Mouse (Mus musculus) kidney, embryonic 15.5 days (tissue): ENCODE measurements around the gene Acot5. TPM values are rescaled to one million over a fixed set of nuclear protein-coding genes. Genes with fewer than 3 reads are reported as not detected.
"Not testable (repeated sequence)": the region's sequence is repeated elsewhere in the genome, so short reads cannot be mapped to it uniquely, and the experiment has no call there.

Experiments
- ATAC-seq: fragments of 200-750 bp; cut with Nextera tagmentation; replicated peaks from 2 replicates; pipeline ENCODE4 v1.8.0; 2017; ENCODE audit warnings: moderate TSS enrichment; ENCODE audit not compliant: low FRiP score
- H3K27ac ChIP-seq: fragments of 300-500 bp; sonication (generic); 2 replicates; pipeline ENCODE4 v1.5.1; 2015; ENCODE audit warnings: mild to moderate bottlenecking, inconsistent platforms
- H3K27me3 ChIP-seq: fragments of 300-500 bp; sonication (generic); 2 replicates; pipeline ENCODE4 v1.6.1; 2015; ENCODE audit warnings: inconsistent platforms
- H3K36me3 ChIP-seq: fragments of 300-500 bp; sonication (generic); 2 replicates; pipeline ENCODE4 v1.6.1; 2015; ENCODE audit warnings: inconsistent platforms
- H3K4me1 ChIP-seq: fragments of 300-500 bp; sonication (generic); 2 replicates; pipeline ENCODE4 v1.6.1; 2015; ENCODE audit warnings: inconsistent platforms
- H3K4me2 ChIP-seq: fragments of 300-500 bp; sonication (generic); 2 replicates; pipeline ENCODE4 v1.6.1; 2015; ENCODE audit warnings: moderate library complexity, mild to moderate bottlenecking, inconsistent platforms
- H3K4me3 ChIP-seq: fragments of 300-500 bp; sonication (generic); replicated peaks from 2 replicates; pipeline ENCODE4 v1.5.1; 2015; ENCODE audit warnings: mild to moderate bottlenecking, inconsistent platforms
- H3K9ac ChIP-seq: fragments of 300-500 bp; sonication (generic); 2 replicates; pipeline ENCODE4 v1.6.1; 2015; ENCODE audit warnings: mild to moderate bottlenecking, inconsistent platforms
- H3K9me3 ChIP-seq: fragments of 300-500 bp; sonication (generic); replicated peaks from 2 replicates; pipeline ENCODE4 v1.6.1; 2016; ENCODE audit warnings: inconsistent platforms
- WGBS: fragments of 180-500 bp; shearing (Covaris S2); methylation state at CpG from one replicate; pipeline ENCODE4 v1.1.7; 2015; ENCODE audit warnings: mixed read lengths; 5-methylcytosine and 5-hydroxymethylcytosine counted together
- polyA plus RNA-seq: library from polyadenylated mRNA; unstranded; fragments of >200 nt; fragmentation: Nextera tagmentation; extraction: Ambion mirVana; gene quantifications from 2 replicates; pipeline ENCODE4 v1.2.1, GENCODE M21; 2015

The Acot5 gene
- polyA plus RNA-seq = not detected in 2 replicates

DNA sequence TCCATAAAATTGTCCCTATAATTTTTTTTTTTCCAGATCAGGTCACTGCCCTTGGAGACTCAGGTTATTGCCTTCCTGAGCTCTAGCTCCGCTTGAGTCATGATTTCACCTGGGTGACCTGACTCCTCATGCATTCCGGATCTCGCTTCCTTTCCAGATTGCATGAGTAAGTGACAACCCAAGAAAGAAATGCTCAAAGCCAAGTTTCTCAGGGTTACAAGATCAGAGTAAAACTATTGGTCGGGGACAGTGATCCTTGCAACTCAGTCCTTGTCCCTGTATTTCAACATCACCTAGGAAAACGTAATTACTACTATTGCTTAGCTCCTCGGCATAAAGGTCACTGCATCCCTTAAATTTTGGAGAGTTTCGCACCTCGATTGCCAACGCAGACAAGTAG, at the start of gene Acot5:
TSS of gene Acot5 (plus strand) at position 340 of the 400 bp plus-strand sequence.
- Histone ChIP-seq H3K27ac (no peak within 1 kb of the TSS), H3K36me3 (no peaks in the 10 kb centered on the region), H3K27me3 (peaks cover 48% of the 10 kb centered on the region), H3K9me3 (no peaks in the 10 kb centered on the region), H3K9ac (no peak within 1 kb of the TSS), H3K4me2 (peak within 1 kb of the TSS; percentile 76), H3K4me3 (peak within 1 kb of the TSS; percentile 44), H3K4me1 (peaks cover 10% of the 10 kb centered on the region)
- no peak for ATAC-seq
- WGBS = 35% methylated on average over 9 of the region's 9 CpGs

DNA sequence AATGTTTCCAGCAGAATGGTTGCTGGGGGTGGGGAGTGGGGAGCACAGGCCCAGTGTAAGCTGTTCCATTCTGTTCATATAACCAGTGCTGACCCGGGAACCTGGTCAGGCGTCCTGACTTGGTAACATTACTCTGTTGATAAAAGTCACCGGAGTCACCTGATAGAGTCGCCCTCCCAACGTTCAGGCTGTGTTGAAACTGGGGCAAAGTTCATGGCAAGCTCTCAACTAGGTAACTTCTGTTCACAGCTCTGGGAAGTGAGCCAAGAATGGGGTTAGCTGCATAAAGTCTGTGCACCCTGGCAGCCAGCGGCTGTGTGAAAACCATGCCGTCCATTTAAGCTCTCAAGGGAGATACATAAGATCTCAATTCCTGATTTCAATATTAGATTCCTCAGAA, 48.6 kb upstream of the Acot5 start:
- WGBS = 26% methylated on average over 7 of the region's 7 CpGs
- H3K4me3 ChIP-seq, H3K27ac ChIP-seq, H3K4me2 ChIP-seq, H3K9ac ChIP-seq, H3K9me3 ChIP-seq, H3K36me3 ChIP-seq, H3K4me1 ChIP-seq, H3K27me3 ChIP-seq: not testable (repeated sequence)
- peak; percentile 65 for ATAC-seq

GRCm38 (mm10) chr12:84022266-84022665, 46.9 kb upstream of the Acot5 start:
- WGBS = 97% methylated on average over 4 of the region's 4 CpGs
- not testable (repeated sequence) for H3K36me3 ChIP-seq, H3K27ac ChIP-seq, H3K9me3 ChIP-seq, H3K4me3 ChIP-seq, H3K9ac ChIP-seq, H3K4me2 ChIP-seq, H3K4me1 ChIP-seq, ATAC-seq, H3K27me3 ChIP-seq

- Histone ChIP-seq H3K9me3 (no peaks in the 10 kb centered on the region), H3K4me1 (0 out of 2 replicates have a peak, but pooled peaks cover 3% of the 10 kb centered on the region), H3K9ac (no peak overlapping the region), H3K27ac (no peak overlapping the region), H3K4me3 (no peak overlapping the region), H3K27me3 (no peaks in the 10 kb centered on the region), H3K36me3 (no peaks in the 10 kb centered on the region), H3K4me2 (no peak overlapping the region)
- 80% methylated on average over 9 of the region's 9 CpGs for WGBS
- no peak for ATAC-seq
These were observed 45.9 kb upstream of the Acot5 start for GRCm38 (mm10) chr12:84023052-84023745.

GRCm38 (mm10) chr12:84025888-84026287, 43.2 kb upstream of the Acot5 start:
- no peaks in the 10 kb centered on the region for H3K4me1 ChIP-seq
- H3K36me3 ChIP-seq = no peaks in the 10 kb centered on the region
- H3K9me3 ChIP-seq = no peaks in the 10 kb centered on the region
- no peak for ATAC-seq
- H3K27me3 ChIP-seq = no peaks in the 10 kb centered on the region
- no peak overlapping the region for H3K4me3 ChIP-seq
- 74% methylated on average over 7 of the region's 7 CpGs for WGBS
- H3K27ac ChIP-seq = no peak overlapping the region
- no peak overlapping the region for H3K4me2 ChIP-seq
- H3K9ac ChIP-seq = no peak overlapping the region

GRCm38 (mm10) chr12:84028328-84028727, 40.8 kb upstream of the Acot5 start:
- not testable (repeated sequence) for H3K9ac ChIP-seq, H3K4me1 ChIP-seq, H3K4me3 ChIP-seq, H3K9me3 ChIP-seq, H3K27ac ChIP-seq, ATAC-seq, H3K27me3 ChIP-seq, H3K36me3 ChIP-seq, H3K4me2 ChIP-seq
- 62% methylated on average over 3 of the region's 3 CpGs for WGBS

- ATAC-seq, H3K4me2 ChIP-seq, H3K4me1 ChIP-seq, H3K9me3 ChIP-seq, H3K36me3 ChIP-seq, H3K9ac ChIP-seq, H3K27me3 ChIP-seq, H3K27ac ChIP-seq, H3K4me3 ChIP-seq: not testable (repeated sequence)
- 100% methylated on average over 1 of the region's 1 CpGs for WGBS
These were observed 40.1 kb upstream of the Acot5 start for GRCm38 (mm10) chr12:84029043-84029442.

- H3K9ac ChIP-seq = no peak overlapping the region
- no peak overlapping the region for H3K27ac ChIP-seq
- no peak overlapping the region for H3K4me2 ChIP-seq
- peak; percentile 70; the same call in 1 of the 2 replicates for ATAC-seq
- no peak overlapping the region for H3K4me3 ChIP-seq
- H3K27me3 ChIP-seq = no peaks in the 10 kb centered on the region
- no peaks in the 10 kb centered on the region for H3K4me1 ChIP-seq
- no peaks in the 10 kb centered on the region for H3K9me3 ChIP-seq
- H3K36me3 ChIP-seq = no peaks in the 10 kb centered on the region
- WGBS = 68% methylated on average over 4 of the region's 4 CpGs
These were observed 38.3 kb upstream of the Acot5 start for GRCm38 (mm10) chr12:84030659-84031332.

DNA sequence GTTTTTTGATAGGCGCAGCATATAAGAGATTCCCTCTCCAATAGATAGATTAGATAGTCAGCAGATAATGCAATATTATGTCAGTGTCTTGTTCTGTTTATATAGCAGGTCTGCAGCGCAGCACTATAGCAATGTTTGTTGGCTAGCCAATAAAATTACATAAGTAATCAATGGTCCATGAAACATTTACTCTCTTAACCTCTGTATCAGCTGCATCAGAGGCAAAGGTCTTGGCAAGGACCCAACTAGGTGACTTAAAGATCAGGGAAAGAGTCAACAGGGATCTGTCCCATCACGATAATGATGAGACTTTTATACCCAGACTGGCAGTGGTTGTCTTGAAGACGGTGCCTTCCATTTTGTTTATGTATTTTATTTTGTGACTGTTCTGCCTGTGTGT, 36.3 kb upstream of the Acot5 start:
- no peak overlapping the region for H3K4me2 ChIP-seq
- WGBS = 84% methylated on average over 4 of the region's 4 CpGs
- H3K27ac ChIP-seq = no peak overlapping the region
- no peak overlapping the region for H3K4me3 ChIP-seq
- no peaks in the 10 kb centered on the region for H3K4me1 ChIP-seq
- no peak for ATAC-seq
- H3K27me3 ChIP-seq = peaks cover 5% of the 10 kb centered on the region; the same call in 1 of the 2 replicates
- no peaks in the 10 kb centered on the region for H3K36me3 ChIP-seq
- H3K9me3 ChIP-seq = no peaks in the 10 kb centered on the region
- H3K9ac ChIP-seq = no peak overlapping the region

DNA sequence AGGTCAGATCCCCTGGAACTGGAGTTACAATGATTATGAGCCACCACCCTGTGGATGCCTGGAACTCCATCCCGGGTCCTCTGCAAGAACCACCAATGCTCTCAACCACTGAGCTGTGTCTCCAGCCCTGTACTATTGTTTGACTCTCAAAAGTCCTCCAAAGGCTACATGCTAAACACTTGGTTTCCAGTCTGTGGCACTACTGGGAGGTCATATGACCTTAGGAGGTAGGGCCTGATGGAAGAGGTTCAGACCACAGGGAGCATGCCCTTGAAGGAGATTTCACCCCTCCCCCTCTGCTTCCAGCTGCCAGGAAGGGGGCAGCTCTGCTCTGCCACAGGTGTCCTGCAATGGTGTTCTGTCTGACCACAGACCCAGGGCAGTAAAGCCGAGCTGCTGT, 35.8 kb upstream of the Acot5 start:
- H3K4me1 ChIP-seq, H3K27ac ChIP-seq, H3K9me3 ChIP-seq, ATAC-seq, H3K9ac ChIP-seq, H3K4me2 ChIP-seq, H3K27me3 ChIP-seq, H3K36me3 ChIP-seq, H3K4me3 ChIP-seq: not testable (repeated sequence)
- WGBS = 70% methylated on average over 2 of the region's 2 CpGs

DNA sequence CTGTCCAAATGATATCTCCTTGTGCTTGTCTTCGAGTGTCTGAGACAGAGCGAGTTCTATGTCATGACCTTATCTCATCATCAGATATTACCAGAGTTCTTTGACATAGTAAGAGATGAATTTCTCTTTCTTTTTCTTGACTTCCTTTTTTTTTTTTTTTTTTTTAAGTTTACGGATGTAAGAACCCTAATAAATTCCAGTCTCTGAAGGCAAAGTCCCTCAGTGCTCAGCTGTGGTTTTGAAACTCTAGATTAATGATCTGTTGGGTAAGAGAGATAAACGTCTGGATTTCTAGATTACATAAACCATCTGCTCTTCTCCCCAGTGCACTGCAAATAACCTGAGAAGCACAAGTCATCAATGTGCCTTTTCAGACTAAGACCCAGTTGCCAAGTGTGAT, 35.0 kb upstream of the Acot5 start:
- 22% methylated on average over 4 of the region's 4 CpGs for WGBS
- Histone ChIP-seq H3K9me3 (no peaks in the 10 kb centered on the region), H3K27ac (no peak overlapping the region), H3K4me2 (no peak overlapping the region), H3K9ac (no peak overlapping the region), H3K27me3 (peaks cover 5% of the 10 kb centered on the region; the same call in 1 of the 2 replicates), H3K36me3 (no peaks in the 10 kb centered on the region), H3K4me3 (no peak overlapping the region), H3K4me1 (peaks cover 3% of the 10 kb centered on the region; the same call in 1 of the 2 replicates)
- no peak for ATAC-seq

DNA sequence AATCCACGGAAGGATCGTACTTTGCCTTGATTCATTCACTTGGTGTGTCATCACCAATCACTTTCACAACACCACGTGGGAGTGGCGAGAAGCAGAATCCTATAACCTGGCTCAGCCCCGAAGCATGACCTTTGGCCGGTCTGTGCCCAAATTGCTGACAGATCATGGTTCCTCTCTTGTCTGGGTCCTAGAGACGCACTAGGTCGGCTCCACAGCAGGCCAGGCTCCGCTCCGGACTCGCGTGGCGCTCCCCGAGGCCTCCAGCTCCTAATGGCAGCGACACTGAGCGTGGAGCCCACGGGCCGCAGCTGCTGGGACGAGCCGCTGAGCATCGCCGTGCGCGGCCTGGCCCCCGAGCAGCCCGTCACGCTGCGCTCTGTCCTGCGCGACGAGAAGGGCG, 30.9 kb upstream of the Acot5 start, which contains the start of gene Acot4:
TSS of gene Acot4 (plus strand) at position 139 of the 400 bp plus-strand sequence.
- Histone ChIP-seq H3K9ac (peak within 1 kb of the TSS; percentile 52), H3K4me2 (peak within 1 kb of the TSS; percentile 75), H3K4me3 (peak within 1 kb of the TSS; percentile 51)
- 9% methylated on average over 32 of the region's 32 CpGs for WGBS
- H3K36me3 ChIP-seq, H3K27ac ChIP-seq, H3K9me3 ChIP-seq, H3K4me1 ChIP-seq, H3K27me3 ChIP-seq: not testable (repeated sequence)
- peak; percentile 42; the same call in 1 of the 2 replicates for ATAC-seq
